Mouse (Mus musculus): ENCODE measurements at regions not wholly inside any gene's neighbourhood (a gene's known extent, or its start where the extent isn't known, plus 50 kb on each side); places are given as distances from the start of the nearest gene placed in this dataset.

- TF ChIP-seq POLR2A (IDR thresholded peaks at IDR 0.05; ENCODE audit: low read depth, low read length) (no peak), CTCF (IDR thresholded peaks at IDR 0.05; ENCODE audit: borderline replicate concordance, insufficient read depth, low read length) (no peak)
Observed at GRCm38 (mm10) chr10:66932544-66932943, 163.4 kb upstream of the Jmjd1c start.
